Mouse (Mus musculus): ENCODE results near the gene Eme2.
A peak's percentile ranks its signal among the peaks of the same experiment; 100 is the strongest.

The Eme2 gene

DNA sequence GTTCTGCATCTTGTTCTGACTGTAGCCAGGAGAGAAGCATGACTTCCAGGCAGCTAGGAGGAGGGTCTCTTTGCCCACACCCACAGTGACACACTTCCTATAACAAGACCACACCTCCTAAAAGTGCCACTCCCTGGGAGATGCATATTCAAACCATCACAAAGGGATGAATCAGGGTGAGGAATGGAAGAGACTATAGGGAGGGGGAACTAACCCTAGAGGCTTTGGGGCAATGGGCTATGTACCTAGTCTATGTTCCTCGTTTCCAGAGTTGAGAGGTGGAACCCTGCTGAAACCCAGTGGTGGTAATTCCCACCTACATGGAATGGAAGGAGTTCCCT is 20.5 kb downstream of the Eme2 start:
- DNase-seq (ENCODE audit: low spot score) = no peak

GRCm38 (mm10) chr17:24873695-24874404 is 21.0 kb downstream of the Eme2 start:
- no peak for DNase-seq (ENCODE audit: low spot score)

DNA sequence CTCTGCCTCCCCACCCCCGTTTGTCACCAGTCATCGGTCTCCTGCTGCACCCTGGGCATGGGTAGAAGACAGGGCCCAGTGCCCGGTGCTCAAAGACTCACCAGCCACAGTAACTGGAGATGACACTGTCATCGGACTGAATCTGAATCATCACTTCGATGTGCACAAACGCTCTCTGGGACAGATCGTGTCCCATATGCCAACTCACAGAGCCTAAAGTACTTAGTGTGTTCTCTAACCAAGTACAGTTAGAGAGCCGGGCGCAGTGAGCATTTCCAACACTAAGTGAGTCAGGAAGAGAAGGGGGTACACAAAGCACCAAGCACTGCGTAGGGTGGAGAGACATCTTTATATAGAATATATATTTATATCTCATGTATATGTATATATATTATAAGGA is 27.0 kb downstream of the Eme2 start:
- no peak for DNase-seq (ENCODE audit: low spot score)

DNA sequence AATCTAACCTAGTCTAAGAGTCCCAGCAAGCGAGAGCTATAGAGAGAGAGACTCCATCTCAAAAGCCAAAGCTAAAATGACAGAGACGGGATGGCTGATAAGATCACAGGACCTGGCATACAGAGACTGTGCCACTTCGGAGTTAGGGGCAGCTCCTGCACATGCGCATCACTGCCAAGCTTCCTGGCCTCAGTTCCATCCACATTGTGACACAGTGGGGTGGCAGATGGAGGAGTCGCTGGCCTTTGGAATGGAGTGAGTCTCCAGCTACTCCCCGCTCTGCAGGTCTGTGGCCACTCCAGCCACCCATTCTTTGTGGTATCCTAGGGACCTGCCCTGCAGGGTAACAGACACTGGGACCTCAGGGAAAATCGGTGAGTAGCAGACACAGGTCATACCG is 29.1 kb downstream of the Eme2 start, which contains the start of gene Igfals:
TSS of gene Igfals (plus strand) at position 222 of the 400 bp plus-strand sequence.
- DNase-seq (ENCODE audit: low spot score) = no peak

DNA sequence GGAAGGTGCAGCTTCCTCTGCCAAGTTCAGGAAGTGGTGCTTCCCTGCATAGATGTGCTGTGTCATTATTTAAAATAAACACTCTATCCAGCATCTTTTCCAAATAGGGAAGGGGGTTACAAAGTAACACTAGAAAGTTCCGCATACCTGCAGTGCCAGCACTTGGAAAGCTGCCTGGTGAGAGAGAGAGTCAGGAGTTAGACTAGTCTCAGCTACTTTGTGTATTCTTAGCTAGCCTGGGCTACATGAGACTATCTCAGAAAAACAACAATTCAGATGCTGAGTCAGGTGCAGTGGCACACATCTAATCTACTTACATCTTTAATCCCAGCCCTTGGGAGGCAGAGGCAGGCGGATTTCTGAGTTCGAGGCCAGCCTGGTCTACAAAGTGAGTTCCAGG is 33.1 kb downstream of the Eme2 start:
- no peak for DNase-seq (ENCODE audit: low spot score)

DNA sequence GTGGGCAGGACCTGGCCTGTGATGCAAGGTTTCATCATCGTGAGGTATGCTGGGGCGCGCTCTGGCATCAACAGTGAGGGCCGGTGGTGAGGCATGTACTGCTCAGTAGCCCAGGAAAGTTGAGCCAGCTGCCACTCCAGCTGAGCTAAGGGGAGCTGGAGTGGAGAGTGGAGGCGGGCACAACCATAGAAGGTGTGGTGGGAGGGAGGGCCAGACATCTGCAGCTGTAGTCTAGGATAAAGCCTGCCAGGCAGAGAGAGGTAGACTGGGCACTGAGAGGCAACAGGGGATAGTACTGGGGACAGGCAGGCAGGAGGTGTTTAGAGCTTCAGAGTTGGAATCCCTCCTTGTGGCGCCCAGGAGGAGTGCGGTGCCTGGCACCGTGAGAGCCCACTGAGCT is 34.8 kb downstream of the Eme2 start:
- DNase-seq (ENCODE audit: low spot score) = no peak

DNA sequence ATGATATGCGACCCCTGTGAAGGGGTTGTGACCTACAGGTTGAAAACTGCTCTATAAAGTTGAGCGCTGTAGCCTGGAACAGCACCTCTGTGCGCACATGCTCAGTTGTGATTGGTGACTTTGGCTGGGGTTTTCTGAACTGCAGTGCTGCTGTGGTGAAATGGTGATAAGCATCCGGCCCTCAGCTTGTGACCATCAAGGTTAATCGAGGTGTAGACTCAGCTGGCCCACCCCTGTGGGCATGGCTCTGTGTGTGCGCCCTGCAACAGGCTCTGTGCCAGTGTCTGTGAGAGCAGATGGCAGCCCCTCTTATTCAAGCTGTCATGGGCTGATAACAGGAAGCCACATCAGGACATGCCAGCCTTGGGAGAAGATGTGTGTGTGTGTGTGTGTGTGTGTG is 35.9 kb downstream of the Eme2 start:
- DNase-seq (ENCODE audit: low spot score) = no peak

DNA sequence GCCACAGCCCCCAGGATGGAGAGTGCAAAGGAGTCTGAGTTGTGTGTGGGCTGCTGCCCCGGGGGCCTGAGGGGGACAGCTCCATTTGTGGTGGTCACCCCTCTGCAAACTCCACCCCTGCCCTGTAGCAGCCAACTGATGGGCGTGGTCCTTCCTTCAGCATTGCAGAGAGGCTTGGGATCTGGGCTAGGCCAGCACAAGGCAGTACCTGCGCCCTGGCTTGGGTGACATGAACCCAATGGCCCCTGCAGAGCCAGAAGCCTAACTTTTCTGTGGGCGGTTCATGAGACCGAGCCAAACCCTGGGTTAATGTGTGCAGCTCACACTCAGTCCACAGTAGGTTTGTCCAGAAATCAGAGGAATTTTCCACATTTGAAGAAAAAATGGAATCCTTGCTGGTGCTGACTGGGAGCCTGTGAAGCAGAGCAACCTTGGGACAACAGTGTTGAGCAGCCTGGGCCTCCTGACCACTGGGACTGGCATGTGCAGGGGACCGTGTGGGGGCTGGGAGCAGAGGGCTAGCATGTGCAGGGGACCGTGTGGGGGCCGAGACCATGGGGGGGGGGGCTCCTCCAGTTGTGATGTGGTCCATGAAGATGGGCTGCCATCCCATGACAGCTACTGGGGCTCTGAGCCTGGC is 36.9 kb downstream of the Eme2 start:
- DNase-seq (ENCODE audit: low spot score) = no peak

DNA sequence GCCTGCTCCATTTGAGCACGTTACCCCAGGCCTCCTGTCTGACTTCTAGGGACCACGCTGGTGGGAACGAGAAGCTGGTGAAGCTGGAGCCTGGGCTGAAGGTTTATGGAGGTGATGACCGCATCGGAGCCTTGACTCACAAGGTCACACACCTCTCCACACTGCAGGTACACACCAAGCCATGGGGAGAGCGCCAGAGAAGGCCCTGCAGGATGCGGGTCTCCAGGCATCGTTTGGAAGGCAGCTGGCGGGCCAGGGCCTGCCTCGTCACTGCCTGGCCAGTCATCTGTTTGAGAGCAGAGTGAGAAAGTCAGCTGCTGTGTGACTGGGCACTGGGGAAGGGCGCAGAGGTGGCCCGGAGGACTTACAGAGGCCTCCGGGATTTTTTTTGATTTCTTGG is 38.3 kb downstream of the Eme2 start:
- DNase-seq (ENCODE audit: low spot score) = no peak

DNA sequence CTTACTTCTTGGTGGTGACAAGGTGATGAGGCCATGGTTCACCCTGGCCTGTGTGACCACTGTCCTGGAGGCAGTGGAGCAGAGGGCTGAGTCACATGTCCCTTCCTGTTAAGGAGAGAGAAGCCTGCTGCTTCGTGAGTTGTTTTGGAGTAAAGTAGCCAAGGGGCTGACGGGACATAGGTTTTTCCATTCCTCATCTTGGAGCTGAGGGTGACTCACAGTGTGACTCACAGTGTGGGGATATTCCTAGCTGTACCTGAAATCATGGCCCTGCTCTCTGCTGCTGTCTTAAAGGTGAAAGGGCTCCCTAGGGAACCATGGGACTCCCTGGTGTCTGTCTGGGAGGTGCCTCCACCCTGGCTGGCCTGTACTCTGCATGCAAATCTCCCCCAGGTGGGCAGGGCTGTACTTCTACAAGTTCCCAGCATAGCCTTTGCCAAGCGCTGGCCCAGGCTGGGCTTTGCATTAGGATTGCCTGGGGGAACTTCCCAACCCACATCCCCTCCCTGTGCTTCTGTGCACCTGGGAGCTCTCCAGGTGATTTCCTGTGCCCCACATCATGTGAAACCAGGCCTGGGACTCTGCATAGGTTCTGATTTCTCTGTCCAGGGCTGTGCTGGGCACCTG is 38.9 kb downstream of the Eme2 start:
- no peak for DNase-seq (ENCODE audit: low spot score)

- no peak for DNase-seq (ENCODE audit: low spot score)
Measured at GRCm38 (mm10) chr17:24851381-24852125, 43.3 kb downstream of the Eme2 start.

- no peak for DNase-seq (ENCODE audit: low spot score)
Measured at GRCm38 (mm10) chr17:24850773-24851127, 44.1 kb downstream of the Eme2 start.

GRCm38 (mm10) chr17:24850065-24850772 is 44.7 kb downstream of the Eme2 start, which contains the start of gene Fahd1:
Gene Fahd1 (minus strand): TSS chr17:24850364.
- DNase-seq (ENCODE audit: low spot score) = peak; percentile 75

GRCm38 (mm10) chr17:24849733-24850064 is 45.2 kb downstream of the Eme2 start:
- no peak for DNase-seq (ENCODE audit: low spot score)

GRCm38 (mm10) chr17:24848600-24849031 is 46.3 kb downstream of the Eme2 start:
- no peak for DNase-seq (ENCODE audit: low spot score)

DNA sequence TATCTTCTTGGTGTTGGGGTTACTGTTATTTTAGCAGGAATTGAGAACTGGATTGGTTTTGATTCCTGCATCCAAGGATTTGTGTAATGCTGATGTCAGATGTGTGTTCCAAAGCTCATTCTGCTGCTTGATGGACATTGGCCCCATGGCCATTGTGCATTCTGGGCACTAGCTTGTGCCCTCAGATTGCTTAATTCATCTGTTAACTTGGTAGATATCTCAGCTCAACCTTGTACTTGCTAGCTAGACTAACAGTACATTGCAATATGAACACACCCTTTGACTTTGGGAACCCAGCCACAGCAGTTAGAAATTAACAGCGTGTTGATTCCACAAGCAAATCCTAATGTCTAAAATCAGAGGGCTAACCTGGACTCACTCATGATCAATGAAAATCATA is 47.5 kb downstream of the Eme2 start:
- no peak for DNase-seq (ENCODE audit: low spot score)

DNA sequence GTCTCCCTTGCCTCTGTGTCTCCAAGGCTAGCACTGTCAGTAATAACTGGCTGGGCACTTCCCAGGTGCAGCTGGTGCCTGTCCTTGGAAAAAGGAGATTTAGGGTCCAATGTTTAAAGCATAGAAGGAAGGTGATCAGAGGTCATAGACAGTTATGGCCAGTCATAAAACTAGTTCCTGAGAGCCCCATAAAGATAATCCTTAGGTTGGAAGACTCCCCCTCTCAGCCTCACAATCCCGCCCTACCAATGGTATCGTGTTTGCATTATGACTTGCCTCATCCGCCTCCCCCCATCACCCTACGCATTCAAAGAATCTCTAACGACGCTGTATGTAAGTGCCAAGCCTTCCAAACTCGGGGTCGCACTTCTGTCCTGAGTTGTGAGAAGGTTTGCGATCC is 50.4 kb downstream of the Eme2 start:
- no peak for DNase-seq (ENCODE audit: low spot score)

- DNase-seq (ENCODE audit: low spot score) = no peak
Measured at GRCm38 (mm10) chr17:24842631-24843030, 52.3 kb downstream of the Eme2 start.

DNA sequence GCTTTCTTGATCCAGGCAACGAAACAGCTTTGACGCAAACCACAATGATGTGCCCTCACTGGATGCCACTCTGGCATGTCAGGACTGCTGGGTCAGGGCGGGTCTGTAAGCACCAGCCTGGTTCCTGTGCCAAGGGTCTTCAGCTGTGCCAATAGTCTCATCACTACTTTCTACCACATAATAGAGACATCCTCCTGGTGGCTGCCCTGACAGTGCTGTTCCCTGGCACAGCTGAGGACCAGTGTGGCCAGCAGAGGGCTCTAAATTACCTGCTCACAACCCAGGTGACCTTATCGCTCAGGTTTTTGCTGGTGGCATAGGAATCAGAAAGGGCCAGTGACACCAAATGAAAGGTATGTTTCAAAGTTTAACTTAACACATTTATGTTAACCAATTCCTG is 53.8 kb downstream of the Eme2 start:
- no peak for DNase-seq (ENCODE audit: low spot score)

DNA sequence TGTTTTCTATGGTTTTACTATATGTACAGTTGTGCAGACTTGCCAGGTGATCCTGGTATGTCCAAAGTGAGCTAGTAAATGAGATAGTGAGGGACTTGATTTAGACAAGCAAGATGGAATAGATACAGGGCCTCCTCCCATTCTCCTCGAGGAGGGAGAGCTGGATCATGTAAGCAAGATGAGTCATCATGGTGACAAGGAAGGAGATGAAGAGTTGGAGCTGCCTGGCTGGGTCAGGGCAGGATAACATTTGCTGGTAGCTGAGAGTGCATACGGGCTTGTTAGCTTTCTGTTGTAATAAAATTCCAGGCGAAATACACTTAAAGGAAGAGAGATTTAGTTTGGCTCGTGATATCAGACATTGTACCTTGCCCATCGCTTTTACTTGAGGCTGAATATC is 54.5 kb downstream of the Eme2 start:
- DNase-seq (ENCODE audit: low spot score) = no peak

DNA sequence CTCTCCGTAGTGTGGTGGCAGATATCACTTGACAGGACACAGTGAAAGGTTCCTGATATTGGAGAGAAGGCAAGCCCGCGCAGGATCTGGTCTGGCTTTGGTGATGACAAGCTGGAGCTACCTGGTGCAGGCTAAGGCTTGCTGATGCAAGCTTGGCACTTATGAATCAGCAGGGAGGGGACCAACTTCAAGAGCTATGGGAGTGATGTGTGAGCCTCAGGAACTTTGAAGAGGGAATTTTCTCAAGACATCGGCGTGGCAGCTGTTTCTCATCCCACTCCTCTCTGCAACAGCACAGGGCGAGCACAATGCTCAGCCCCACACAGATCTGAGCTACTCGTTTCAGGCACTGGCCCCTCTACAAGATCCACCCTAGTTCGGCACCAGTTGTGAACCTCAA is 55.0 kb downstream of the Eme2 start, which contains the start of gene Hagh:
TSS of gene Hagh (plus strand) at position 302 of the 400 bp plus-strand sequence.
- DNase-seq (ENCODE audit: low spot score) = no peak

All from urinary bladder, postnatal 10 days (tissue).